Mouse (Mus musculus) neural tube, embryonic 12.5 days (tissue): ENCODE data around the gene Cdkn2a. TPM values are rescaled to one million over a fixed set of nuclear protein-coding genes. Genes with fewer than 3 reads are reported as not detected.

ENCODE experiments used
- ATAC-seq: fragments of 200-750 bp; cut with Nextera tagmentation; 2 replicates; pipeline ENCODE4 v1.8.0; 2017; ENCODE audit warnings: low read depth, mild to moderate bottlenecking, moderate TSS enrichment, moderate library complexity; ENCODE audit not compliant: low FRiP score
- H3K27ac ChIP-seq: fragments of 300-500 bp; sonication (generic); 2 replicates; pipeline ENCODE4 v1.5.1; 2016
- H3K27me3 ChIP-seq: fragments of 300-500 bp; sonication (generic); replicated peaks from 2 replicates; pipeline ENCODE4 v1.6.1; 2016; ENCODE audit warnings: mild to moderate bottlenecking
- H3K36me3 ChIP-seq: fragments of 300-500 bp; sonication (generic); 2 replicates; pipeline ENCODE4 v1.6.1; 2016; ENCODE audit warnings: mild to moderate bottlenecking
- H3K4me1 ChIP-seq: fragments of 300-500 bp; sonication (generic); 2 replicates; pipeline ENCODE4 v1.6.1; 2016
- H3K4me2 ChIP-seq: fragments of 300-500 bp; sonication (generic); replicated peaks from 2 replicates; pipeline ENCODE4 v1.6.1; 2016; ENCODE audit warnings: mild to moderate bottlenecking
- H3K4me3 ChIP-seq: fragments of 300-500 bp; sonication (generic); 2 replicates; pipeline ENCODE4 v1.5.1; 2016
- H3K9ac ChIP-seq: fragments of 300-500 bp; sonication (generic); 2 replicates; pipeline ENCODE4 v1.6.1; 2016; ENCODE audit warnings: mild to moderate bottlenecking
- H3K9me3 ChIP-seq: fragments of 300-500 bp; sonication (generic); 2 replicates; pipeline ENCODE4 v1.6.1; 2016; ENCODE audit warnings: mild to moderate bottlenecking
- WGBS: fragments of 180-500 bp; shearing (Covaris S2); methylation state at CpG from one replicate; pipeline ENCODE4 v1.1.7; 2016; 5-methylcytosine and 5-hydroxymethylcytosine counted together
- polyA plus RNA-seq: library from polyadenylated mRNA; unstranded; fragments of >200 nt; fragmentation: Nextera tagmentation; extraction: Ambion mirVana; gene quantifications from 2 replicates; pipeline ENCODE4 v1.2.1, GENCODE M21; 2016

Cdkn2a gene
- polyA plus RNA-seq, 1 experiment from 2014 or later = not detected

DNA sequence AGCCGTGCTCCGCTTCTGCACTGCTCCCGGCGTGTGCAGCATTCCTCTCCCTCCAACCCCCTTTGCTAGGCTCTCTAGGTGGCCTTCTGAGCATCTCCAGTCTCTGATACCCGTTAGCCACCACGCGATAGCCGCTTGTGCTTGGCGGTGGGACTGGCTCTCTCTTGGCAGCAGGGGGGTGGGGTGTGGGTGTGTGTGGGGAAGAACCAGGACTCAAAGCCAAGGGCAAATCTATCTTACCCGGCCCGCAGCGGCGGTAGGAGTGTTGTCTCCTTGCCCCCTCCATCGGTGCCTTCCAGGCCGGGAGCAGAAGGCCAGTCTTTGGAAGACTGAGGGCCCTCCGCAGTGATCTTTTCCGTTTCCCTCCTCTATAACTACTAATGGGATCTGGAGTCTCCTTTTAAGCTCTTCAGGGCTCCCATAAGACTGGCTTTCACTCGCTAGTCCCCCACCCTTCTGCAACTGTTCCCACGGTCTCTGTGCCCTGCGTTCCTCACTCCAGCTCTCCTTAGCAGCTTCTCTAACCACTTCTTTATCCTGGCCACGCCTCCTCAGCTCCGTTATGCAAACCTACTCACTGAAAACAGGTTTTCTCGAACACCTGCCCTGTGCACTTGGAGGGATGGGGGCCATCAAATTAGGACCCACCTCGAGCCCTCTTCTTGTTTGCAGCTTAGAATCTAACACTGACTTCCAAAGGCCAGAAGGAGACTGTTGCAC lies 19.5 kb downstream of the Cdkn2a start:
- no peak overlapping the region for H3K4me3 ChIP-seq
- H3K4me1 ChIP-seq = no peaks in the 10 kb centered on the region
- no peak overlapping the region for H3K27ac ChIP-seq
- ATAC-seq = 0 out of 2 replicates have a peak, but pooled peaks have one; percentile 30
- H3K27me3 ChIP-seq = peaks cover 90% of the 10 kb centered on the region
- under 1% methylated on average over 24 of the region's 24 CpGs for WGBS
- no peaks in the 10 kb centered on the region for H3K36me3 ChIP-seq
- H3K4me2 ChIP-seq = no peak overlapping the region
- no peaks in the 10 kb centered on the region for H3K9me3 ChIP-seq
- no peak overlapping the region for H3K9ac ChIP-seq

- 1% methylated on average over 14 of the region's 14 CpGs for whole genome bisulfite sequencing
Measured at GRCm38 (mm10) chr4:89274006-89274405, 20.4 kb downstream of the Cdkn2a start.

GRCm38 (mm10) chr4:89273585-89273984 lies 20.9 kb downstream of the Cdkn2a start:
- 0% methylated on average over 9 of the region's 9 CpGs for WGBS
- peak; percentile 8; the same call in 1 of the 2 replicates for ATAC-seq

More at GRCm38 (mm10) chr4:89274006-89274405, 20.4 kb downstream of the Cdkn2a start:
- Histone ChIP-seq H3K9me3 (no peaks in the 10 kb centered on the region), H3K9ac (no peak overlapping the region), H3K4me3 (no peak overlapping the region), H3K27me3 (peaks cover 84% of the 10 kb centered on the region), H3K36me3 (no peaks in the 10 kb centered on the region), H3K27ac (no peak overlapping the region), H3K4me1 (no peaks in the 10 kb centered on the region), H3K4me2 (no peak overlapping the region)
- ATAC-seq = no peak

DNA sequence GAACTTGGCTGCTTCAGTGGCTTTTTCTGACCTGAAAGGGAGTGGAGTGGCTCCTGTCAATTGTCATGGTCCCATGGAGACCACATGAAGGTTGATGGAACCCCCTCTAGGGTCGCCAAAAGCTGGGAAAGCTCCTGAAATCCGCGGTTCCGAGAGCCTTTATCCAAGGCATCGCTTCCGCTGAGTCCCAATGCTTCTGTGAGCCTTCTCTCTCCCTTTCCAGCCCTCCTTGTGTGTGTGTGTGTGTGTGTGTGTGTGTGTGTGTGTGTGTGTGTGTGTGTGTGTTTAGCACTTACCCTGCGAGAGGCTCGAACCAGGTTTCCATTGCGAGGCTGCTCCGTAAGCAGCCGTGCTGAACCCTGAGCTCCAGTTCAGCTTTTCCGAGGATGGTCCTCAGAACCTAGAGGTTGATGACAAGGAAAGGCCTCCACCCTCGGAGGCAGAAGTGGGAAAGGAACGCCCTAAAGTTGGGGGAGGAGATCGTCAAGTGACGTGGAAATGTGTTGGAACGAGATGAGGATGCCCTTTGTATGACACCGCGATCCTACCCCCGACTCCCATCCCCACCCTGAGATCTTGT lies 21.4 kb downstream of the Cdkn2a start:
- no peak overlapping the region for H3K9ac ChIP-seq
- under 1% methylated on average over 20 of the region's 20 CpGs for WGBS
- ATAC-seq = no peak

More at GRCm38 (mm10) chr4:89273585-89273984, 20.9 kb downstream of the Cdkn2a start:
- Histone ChIP-seq H3K9me3 (no peaks in the 10 kb centered on the region), H3K9ac (no peak overlapping the region), H3K27ac (no peak overlapping the region), H3K4me1 (no peaks in the 10 kb centered on the region), H3K4me2 (no peak overlapping the region), H3K4me3 (no peak overlapping the region), H3K27me3 (peaks cover 80% of the 10 kb centered on the region), H3K36me3 (no peaks in the 10 kb centered on the region)

GRCm38 (mm10) chr4:89272101-89272718 lies 22.2 kb downstream of the Cdkn2a start:
- 0 out of 2 replicates have a peak, but pooled peaks have one; percentile 14 for ATAC-seq
- no peak overlapping the region for H3K4me2 ChIP-seq
- H3K36me3 ChIP-seq = no peaks in the 10 kb centered on the region
- H3K27ac ChIP-seq = no peak overlapping the region
- H3K9ac ChIP-seq = no peak overlapping the region
- no peaks in the 10 kb centered on the region for H3K4me1 ChIP-seq
- peaks cover 72% of the 10 kb centered on the region for H3K27me3 ChIP-seq
- H3K4me3 ChIP-seq = no peak overlapping the region
- no peaks in the 10 kb centered on the region for H3K9me3 ChIP-seq
- WGBS = 4% methylated on average over 18 of the region's 18 CpGs

More for the DNA sequence above, 21.4 kb downstream of the Cdkn2a start:
- Histone ChIP-seq H3K4me2 (no peak overlapping the region), H3K36me3 (no peaks in the 10 kb centered on the region), H3K4me3 (no peak overlapping the region), H3K27me3 (peaks cover 76% of the 10 kb centered on the region), H3K27ac (no peak overlapping the region), H3K9me3 (no peaks in the 10 kb centered on the region), H3K4me1 (no peaks in the 10 kb centered on the region)

- H3K9me3 ChIP-seq = no peaks in the 10 kb centered on the region
- no peaks in the 10 kb centered on the region for H3K27me3 ChIP-seq
- WGBS = 88% methylated on average over 1 of the region's 1 CpGs
- no peak overlapping the region for H3K4me2 ChIP-seq
- no peak overlapping the region for H3K9ac ChIP-seq
- H3K36me3 ChIP-seq = no peaks in the 10 kb centered on the region
- no peaks in the 10 kb centered on the region for H3K4me1 ChIP-seq
- no peak overlapping the region for H3K4me3 ChIP-seq
- H3K27ac ChIP-seq = no peak overlapping the region
- no peak for ATAC-seq
Measured at GRCm38 (mm10) chr4:89257768-89258167, 36.7 kb downstream of the Cdkn2a start.

GRCm38 (mm10) chr4:89234446-89234845 lies 60.0 kb downstream of the Cdkn2a start:
- no peak for ATAC-seq
- H3K36me3 ChIP-seq = no peaks in the 10 kb centered on the region
- WGBS = 92% methylated on average over 8 of the region's 8 CpGs

More at GRCm38 (mm10) chr4:89234446-89234845, 60.0 kb downstream of the Cdkn2a start:
- H3K4me1 ChIP-seq = no peaks in the 10 kb centered on the region
- H3K4me3 ChIP-seq = no peak overlapping the region
- no peak overlapping the region for H3K27ac ChIP-seq
- no peaks in the 10 kb centered on the region for H3K27me3 ChIP-seq
- no peaks in the 10 kb centered on the region for H3K9me3 ChIP-seq
- H3K9ac ChIP-seq = no peak overlapping the region
- H3K4me2 ChIP-seq = no peak overlapping the region

Other genes with a start within 250 kb of the Cdkn2a start
- gene Mtap, start 157.5 kb downstream of the Cdkn2a start, polyA plus RNA-seq = 44.7 and 45.7 TPM in 2 replicates
- 0.41 and 0.56 TPM in 2 replicates for gene Cdkn2b, start 16.4 kb upstream of the Cdkn2a start, polyA plus RNA-seq